Comparison of ENCODE assay signal across 12 mouse cellular contexts in genomic region chr17:27119540-27119895, GRCm38 (mm10). TPM values are rescaled to one million over a fixed set of nuclear protein-coding genes. Genes with fewer than 3 reads are reported as not detected.
DNase-seq lines count a peak whose midpoint lies in the region; ATAC-seq lines count a peak whose summit lies in the region.
"Had no signal": no experiment of that assay in that cellular context is flagged by ENCODE, and none has a peak within 500 bp of the region (broad histone marks: within the 10 kb centered on the region; RNA-seq: fewer than 3 reads in every experiment).

No protein-coding gene starts in this region.

- 0 out of 2 replicates have a peak, but pooled peaks have one; percentile 1 for ATAC-seq in common myeloid progenitor, adult 5-6 weeks (replicated peaks; ENCODE audit: low read depth, poor library complexity, severe bottlenecking)
- ATAC-seq: activated CD4-positive, CD25-positive, alpha-beta regulatory T cell, adult 4 months; CD4-positive, CD25-positive, alpha-beta regulatory T cell, adult 4 months; Patski had no signal

- DNase-seq in cerebellum, adult 11-12 months: peak; percentile 68
- DNase-seq in cerebellum, postnatal 36 days: no peak
- peak; percentile 58 for DNase-seq in cerebellum, adult 9-11 months
- no peak for DNase-seq in cerebellum, postnatal 10 days
- DNase-seq: adrenal gland, adult 8-10 months; adrenal gland, postnatal 14 days; adrenal gland, postnatal 36 days; embryo, embryonic 11 days had no signal

RNA-seq across cellular contexts. Expression of gene Uqcc2, which starts 14.2 kb away (rescaled TPM):
- 74.7 and 143 TPM in 2 replicates for total RNA-seq in common myeloid progenitor, adult 5-6 weeks (2017)

RNA-seq across cellular contexts. Expression of gene Ip6k3, which starts 48.1 kb away (rescaled TPM):
- total RNA-seq in common myeloid progenitor, adult 5-6 weeks (2017): not detected in 2 replicates

Comparison
In these comparisons a context has a peak if more than half of its experiments do, and no peak if none do; other contexts are left out.
1. DNase-seq: peak in cerebellum, adult 11-12 months (single experiment) and cerebellum, adult 9-11 months (single experiment); none in cerebellum, postnatal 36 days (0 of 2) and cerebellum, postnatal 10 days (0 of 2).